Mouse (Mus musculus) heart, adult 10 weeks (tissue): ENCODE measurements around the gene Nlrc4. TPM values are rescaled to one million over a fixed set of nuclear protein-coding genes. Genes with fewer than 3 reads are reported as not detected.

ENCODE experiments used
- polyA plus RNA-seq: library from polyadenylated mRNA; stranded (reverse); fragments of 350-450 nt; fragmentation: Illumina TruSeq; extraction: RNeasy Lipid Tissue Mini Kit (QIAGEN cat#74804); gene quantifications from one replicate; pipeline ENCODE4 v1.2.3, GENCODE M21; 2014; ENCODE audit warnings: low read depth, low replicate concordance

Gene Nlrc4
- 0.31 TPM for polyA plus RNA-seq

GRCm38 (mm10) chr17:74458711-74459408 is at the start of gene Nlrc4:
Gene Nlrc4, minus strand, starts transcription at chr17:74459142.

GRCm38 (mm10) chr17:74489024-74489900 is 30.3 kb upstream of the Nlrc4 start, which contains the start of gene Yipf4:
Gene Yipf4, plus strand, starts transcription at chr17:74489493.

GRCm38 (mm10) chr17:74395383-74396065 is 63.4 kb downstream of the Nlrc4 start, which contains the start of gene Slc30a6:
Gene Slc30a6, plus strand, starts transcription at chr17:74395608.

Other genes starting within 250 kb of the Nlrc4 start
- 69.8 TPM for gene Memo1, start 163.6 kb downstream of the Nlrc4 start, polyA plus RNA-seq
- gene Dpy30, start 135.2 kb downstream of the Nlrc4 start, polyA plus RNA-seq = 68.3 TPM
- 20.3 TPM for gene Spast, start 120.2 kb downstream of the Nlrc4 start, polyA plus RNA-seq
- gene Slc30a6, start 63.5 kb downstream of the Nlrc4 start, polyA plus RNA-seq = 11.5 TPM
- gene Yipf4, start 30.4 kb upstream of the Nlrc4 start, polyA plus RNA-seq = 48.4 TPM
- gene Birc6, start 69.2 kb upstream of the Nlrc4 start, polyA plus RNA-seq = 45.1 TPM